Mouse (Mus musculus) CH12.LX (cell line): Measurements from ENCODE around the gene Syt11.

ENCODE experiments used
- BHLHE40 ChIP-seq: IDR thresholded peaks from 2 replicates; pipeline ENCODE4 v1.6.1; 2011; ENCODE audit warnings: mild to moderate bottlenecking, low read depth, low read length, improper control_type of control experiment
- CHD1 ChIP-seq: IDR thresholded peaks from 2 replicates; pipeline ENCODE4 v1.6.1; 2012; ENCODE audit warnings: low read depth, low read length, improper control_type of control experiment, inconsistent platforms
- CHD2 ChIP-seq: IDR thresholded peaks from 2 replicates; pipeline ENCODE4 v1.6.1; 2011; ENCODE audit warnings: low read length, improper control_type of control experiment
- CTCF ChIP-seq, 2 experiments: IDR thresholded peaks in 1 of 2; conservative IDR thresholded peaks in 1 of 2; 2 replicates each; pipeline ENCODE4 v1.5.1; 2011 to 2012; ENCODE audit warnings: low read depth in 2 of 2, low read length in 2 of 2, improper control_type of control experiment in 1 of 2, inconsistent platforms in 1 of 2, mild to moderate bottlenecking in 1 of 2, moderate library complexity in 1 of 2
- GABPA ChIP-seq: IDR thresholded peaks from 2 replicates; pipeline ENCODE4 v1.6.1; 2012; ENCODE audit warnings: low read depth, low read length, improper control_type of control experiment, inconsistent platforms; ENCODE audit not compliant: insufficient replicate concordance
- HCFC1 ChIP-seq: IDR thresholded peaks from 2 replicates; pipeline ENCODE4 v1.6.1; 2012; ENCODE audit warnings: low read depth, mild to moderate bottlenecking, inconsistent platforms, low read length, improper control_type of control experiment
- IRF4 ChIP-seq: IDR thresholded peaks from 2 replicates; pipeline ENCODE4 v1.6.1; 2014; ENCODE audit warnings: low read depth, mild to moderate bottlenecking, inconsistent platforms, low read length, improper control_type of control experiment
- NRF1 ChIP-seq: IDR thresholded peaks from 2 replicates; pipeline ENCODE4 v1.6.1; 2014; ENCODE audit warnings: low read depth, mild to moderate bottlenecking, inconsistent platforms, low read length, improper control_type of control experiment, moderate library complexity
- POLR2A ChIP-seq: IDR thresholded peaks from 2 replicates; pipeline ENCODE4 v1.6.1; 2011; ENCODE audit warnings: low read depth, mild to moderate bottlenecking, improper control_type of control experiment, low read length
- RCOR1 ChIP-seq: conservative IDR thresholded peaks from 2 replicates; pipeline ENCODE4 v1.6.1; 2012; ENCODE audit warnings: low read depth, mild to moderate bottlenecking, inconsistent platforms, low read length, improper control_type of control experiment
- TCF12 ChIP-seq: IDR thresholded peaks from 2 replicates; pipeline ENCODE4 v1.6.1; 2014; ENCODE audit warnings: low read depth, mild to moderate bottlenecking, inconsistent platforms, low read length, improper control_type of control experiment
- USF2 ChIP-seq: conservative IDR thresholded peaks from 2 replicates; pipeline ENCODE4 v1.6.1; 2011; ENCODE audit warnings: low read depth, low read length, improper control_type of control experiment
- ZC3H11A ChIP-seq: IDR thresholded peaks from 2 replicates; pipeline ENCODE4 v1.6.1; 2012; ENCODE audit warnings: low read depth, mild to moderate bottlenecking, inconsistent platforms, low read length, improper control_type of control experiment

GRCm38 (mm10) chr3:88701222-88701621 lies 73.7 kb downstream of the Syt11 start:
- TF ChIP-seq NRF1 (no peak), POLR2A (no peak), RCOR1 (no peak), CTCF (conservative IDR thresholded peaks at IDR 0.05 in 1 of 2, IDR thresholded peaks at IDR 0.05 in 1 of 2; ENCODE audit: low read depth in 2 of 2, low read length in 2 of 2) (no peak), IRF4 (no peak), ZC3H11A (no peak), USF2 (no peak), HCFC1 (no peak), GABPA (no peak), TCF12 (no peak), CHD1 (no peak), CHD2 (no peak), BHLHE40 (no peak)
